Mouse (Mus musculus): Measurements from ENCODE around the gene 4933428M09Rik.
"Not testable (repeated sequence)": the region's sequence is repeated elsewhere in the genome, so short reads cannot be mapped to it uniquely, and the experiment has no call there.

4933428M09Rik gene

GRCm38 (mm10) chrX:139178928-139179327 is at the start of gene 4933428M09Rik:
Gene 4933428M09Rik, plus strand, starts transcription at chrX:139179228.
- DNase-seq = no peak

GRCm38 (mm10) chrX:139134031-139134430 is 45.0 kb upstream of the 4933428M09Rik start:
- no peak for DNase-seq

- not testable (repeated sequence) for DNase-seq
Measured at GRCm38 (mm10) chrX:139191506-139191905, 12.5 kb downstream of the 4933428M09Rik start.

- no peak for DNase-seq
Measured at GRCm38 (mm10) chrX:139194572-139195279, 15.7 kb downstream of the 4933428M09Rik start.

- DNase-seq = not testable (repeated sequence)
Measured at GRCm38 (mm10) chrX:139209191-139209828, 30.3 kb downstream of the 4933428M09Rik start.

GRCm38 (mm10) chrX:139209829-139210225 is 30.8 kb downstream of the 4933428M09Rik start, which contains the start of gene Mum1l1:
Gene Mum1l1, plus strand, starts transcription at chrX:139210042.
- peak; percentile 31 for DNase-seq

- no peak for DNase-seq
Measured at GRCm38 (mm10) chrX:139214765-139215164, 35.7 kb downstream of the 4933428M09Rik start.

GRCm38 (mm10) chrX:139216409-139216808 is 37.4 kb downstream of the 4933428M09Rik start:
- no peak for DNase-seq

- peak; percentile 18 for DNase-seq
Measured at GRCm38 (mm10) chrX:139216991-139217593, 38.1 kb downstream of the 4933428M09Rik start.

GRCm38 (mm10) chrX:139217776-139218175 is 38.7 kb downstream of the 4933428M09Rik start:
- no peak for DNase-seq

GRCm38 (mm10) chrX:139219017-139219416 is 40.0 kb downstream of the 4933428M09Rik start:
- peak; percentile 32 for DNase-seq

- no peak for DNase-seq
Measured at GRCm38 (mm10) chrX:139220830-139221229, 41.8 kb downstream of the 4933428M09Rik start.

GRCm38 (mm10) chrX:139221893-139222292 is 42.9 kb downstream of the 4933428M09Rik start:
- DNase-seq = no peak

Data from right cerebral cortex, adult 18-20 months (tissue).